Mouse (Mus musculus) CH12F3 (cell line): ENCODE data around the gene Tnfsf12.
"Not testable (repeated sequence)": the region's sequence is repeated elsewhere in the genome, so short reads cannot be mapped to it uniquely, and the experiment has no call there.

Experiments used
- in situ Hi-C: fragments of 300-500 bp; cut with MboI; formaldehyde crosslinking; loops from 2 replicates; pipeline ENCODE4 v1.14.3; 2020; ENCODE audit warnings: low sequenced_read_pairs

Tnfsf12 gene

GRCm38 (mm10) chr11:69695361-69696181, at the start of gene Tnfsf12, which contains the start of gene Tnfsfm13:
Tnfsf12 (minus strand) TSS chr11:69695849.
Tnfsfm13 (minus strand) TSS chr11:69696098.
- in situ Hi-C loops = no loop called here

- in situ Hi-C loops = not testable (repeated sequence)
These were observed 35.8 kb upstream of the Tnfsf12 start for GRCm38 (mm10) chr11:69731408-69731807.

- in situ Hi-C loops = no loop called here
These were observed 33.4 kb upstream of the Tnfsf12 start for GRCm38 (mm10) chr11:69729063-69729462.

GRCm38 (mm10) chr11:69725951-69726350, 30.3 kb upstream of the Tnfsf12 start:
- in situ Hi-C loops = no loop called here

- in situ Hi-C loops = no loop called here
These were observed 27.4 kb upstream of the Tnfsf12 start for GRCm38 (mm10) chr11:69723074-69723473.

GRCm38 (mm10) chr11:69720852-69721251, 25.2 kb upstream of the Tnfsf12 start:
- in situ Hi-C loops = no loop called here

GRCm38 (mm10) chr11:69719423-69719822, 23.8 kb upstream of the Tnfsf12 start:
- in situ Hi-C loops = no loop called here

GRCm38 (mm10) chr11:69718661-69719060, 23.0 kb upstream of the Tnfsf12 start:
- in situ Hi-C loops = no loop called here

GRCm38 (mm10) chr11:69716953-69717352, 21.3 kb upstream of the Tnfsf12 start:
- in situ Hi-C loops = no loop called here

- in situ Hi-C loops = no loop called here
These were observed 20.3 kb upstream of the Tnfsf12 start for GRCm38 (mm10) chr11:69715929-69716328.

- in situ Hi-C loops = no loop called here
These were observed 19.8 kb upstream of the Tnfsf12 start for GRCm38 (mm10) chr11:69715482-69715881.

- in situ Hi-C loops = no loop called here
These were observed 19.1 kb upstream of the Tnfsf12 start for GRCm38 (mm10) chr11:69714636-69715329.

GRCm38 (mm10) chr11:69712954-69713672, 17.5 kb upstream of the Tnfsf12 start:
- in situ Hi-C loops = no loop called here

- in situ Hi-C loops = no loop called here
These were observed 15.4 kb upstream of the Tnfsf12 start for GRCm38 (mm10) chr11:69711082-69711481.

- in situ Hi-C loops = no loop called here
These were observed 14.8 kb upstream of the Tnfsf12 start for GRCm38 (mm10) chr11:69710470-69710869.

GRCm38 (mm10) chr11:69709554-69710446, 14.2 kb upstream of the Tnfsf12 start:
- in situ Hi-C loops = no loop called here

GRCm38 (mm10) chr11:69708614-69709265, 13.1 kb upstream of the Tnfsf12 start:
- in situ Hi-C loops = no loop called here

- in situ Hi-C loops = no loop called here
These were observed 12.3 kb upstream of the Tnfsf12 start for GRCm38 (mm10) chr11:69707873-69708381.

GRCm38 (mm10) chr11:69707480-69707847, 11.8 kb upstream of the Tnfsf12 start:
- in situ Hi-C loops = no loop called here
